Mouse (Mus musculus): ENCODE measurements around the gene Tnfsfm13.

The Tnfsfm13 gene

DNA sequence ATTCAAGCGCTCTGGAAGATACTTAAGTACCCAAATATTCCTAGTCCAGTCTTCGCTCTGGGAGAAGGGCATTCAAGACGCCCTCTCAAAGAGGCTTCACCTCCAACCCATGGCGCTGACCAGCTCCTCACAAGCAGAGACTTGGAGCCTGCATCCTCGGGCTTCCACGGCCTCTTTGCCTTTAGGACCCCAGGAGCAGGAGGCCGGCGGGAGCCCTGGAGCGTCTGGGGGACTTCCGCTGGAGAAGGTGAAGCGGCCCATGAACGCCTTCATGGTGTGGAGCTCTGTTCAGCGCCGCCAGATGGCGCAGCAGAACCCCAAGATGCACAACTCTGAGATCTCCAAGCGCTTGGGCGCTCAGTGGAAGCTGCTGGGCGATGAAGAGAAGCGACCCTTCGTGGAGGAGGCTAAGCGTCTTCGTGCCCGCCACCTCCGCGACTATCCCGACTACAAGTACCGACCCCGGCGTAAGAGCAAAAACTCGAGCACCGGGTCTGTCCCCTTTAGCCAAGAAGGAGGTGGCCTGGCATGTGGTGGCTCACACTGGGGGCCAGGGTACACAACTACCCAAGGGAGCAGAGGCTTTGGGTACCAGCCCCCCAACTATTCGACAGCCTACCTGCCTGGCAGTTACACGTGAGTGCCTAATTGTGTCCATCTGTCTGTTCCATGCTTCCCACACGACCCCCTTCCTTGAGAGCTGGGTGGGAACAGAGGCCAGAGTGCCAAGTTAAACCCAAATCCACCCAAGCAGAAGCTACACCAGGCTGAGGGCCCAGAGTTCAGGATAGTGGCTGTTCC, 40.4 kb downstream of the Tnfsfm13 start, which contains the start of gene Sox15:
Gene Sox15, plus strand, starts transcription at position 51 of the 801 bp plus-strand sequence.
- DNase-seq (ENCODE audit: inconsistent ontology term), result peak; percentile 60

DNA sequence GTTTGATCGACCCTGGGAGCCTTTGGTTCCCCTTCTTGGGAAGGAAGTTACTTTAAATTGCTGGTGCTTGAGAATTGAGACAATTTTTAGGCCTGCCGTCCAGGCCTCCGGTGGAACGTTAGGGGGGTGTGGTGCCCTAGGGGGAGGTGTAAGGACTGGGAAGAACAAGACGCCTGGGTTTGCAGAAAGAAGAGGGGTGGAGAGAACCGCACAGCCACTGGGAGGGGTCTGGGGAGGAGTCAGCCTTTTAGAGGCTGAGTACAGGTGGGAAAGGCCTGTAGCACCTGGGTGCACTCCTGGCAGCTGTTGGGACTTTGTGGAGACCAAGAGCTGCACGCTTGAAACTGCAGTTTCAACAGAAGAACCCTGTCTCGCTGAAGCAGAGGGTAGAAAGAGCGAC, 41.1 kb downstream of the Tnfsfm13 start:
- no peak for DNase-seq (ENCODE audit: inconsistent ontology term)

GRCm38 (mm10) chr11:69653399-69653798, 42.5 kb downstream of the Tnfsfm13 start:
- no peak for DNase-seq (ENCODE audit: inconsistent ontology term)

DNA sequence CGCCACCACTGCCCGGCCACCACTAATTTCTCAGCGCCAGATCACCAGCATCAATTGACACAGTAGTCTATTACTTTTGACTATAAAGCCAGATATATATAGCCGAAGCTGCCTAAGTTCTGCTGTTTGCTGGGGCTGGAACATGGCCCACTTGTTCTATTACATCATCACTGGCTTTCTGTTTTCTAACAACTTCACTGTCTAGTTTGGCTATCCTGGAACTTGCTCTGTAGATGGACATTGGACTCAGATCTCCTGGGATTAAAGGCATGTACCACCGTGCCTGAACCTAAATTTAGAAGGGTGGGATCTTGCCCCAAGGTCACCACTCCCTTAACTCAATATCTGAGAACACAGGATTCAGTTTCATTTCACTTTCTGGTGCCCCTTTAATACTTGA, 50.0 kb downstream of the Tnfsfm13 start:
- DNase-seq (ENCODE audit: inconsistent ontology term), result no peak

DNA sequence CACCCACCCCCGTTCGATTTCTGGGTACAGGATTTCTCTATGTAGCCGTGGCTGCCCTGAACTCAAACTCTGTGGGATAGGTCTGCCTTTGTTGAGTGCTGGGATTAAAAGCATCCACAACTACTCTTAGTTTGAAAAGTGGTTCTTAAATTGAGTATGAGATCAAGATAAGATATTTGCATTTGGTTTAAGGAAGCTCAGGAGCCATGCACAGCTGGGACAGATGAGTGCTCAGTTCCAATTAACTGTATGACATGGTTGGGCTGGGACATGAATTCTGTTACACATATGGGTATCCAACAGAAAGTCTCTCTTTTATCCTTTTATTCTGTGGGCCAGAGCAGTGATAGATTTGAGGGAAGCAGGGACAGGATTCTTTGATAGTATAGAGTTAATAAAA, 60.4 kb downstream of the Tnfsfm13 start:
- DNase-seq (ENCODE audit: inconsistent ontology term), result no peak

DNA sequence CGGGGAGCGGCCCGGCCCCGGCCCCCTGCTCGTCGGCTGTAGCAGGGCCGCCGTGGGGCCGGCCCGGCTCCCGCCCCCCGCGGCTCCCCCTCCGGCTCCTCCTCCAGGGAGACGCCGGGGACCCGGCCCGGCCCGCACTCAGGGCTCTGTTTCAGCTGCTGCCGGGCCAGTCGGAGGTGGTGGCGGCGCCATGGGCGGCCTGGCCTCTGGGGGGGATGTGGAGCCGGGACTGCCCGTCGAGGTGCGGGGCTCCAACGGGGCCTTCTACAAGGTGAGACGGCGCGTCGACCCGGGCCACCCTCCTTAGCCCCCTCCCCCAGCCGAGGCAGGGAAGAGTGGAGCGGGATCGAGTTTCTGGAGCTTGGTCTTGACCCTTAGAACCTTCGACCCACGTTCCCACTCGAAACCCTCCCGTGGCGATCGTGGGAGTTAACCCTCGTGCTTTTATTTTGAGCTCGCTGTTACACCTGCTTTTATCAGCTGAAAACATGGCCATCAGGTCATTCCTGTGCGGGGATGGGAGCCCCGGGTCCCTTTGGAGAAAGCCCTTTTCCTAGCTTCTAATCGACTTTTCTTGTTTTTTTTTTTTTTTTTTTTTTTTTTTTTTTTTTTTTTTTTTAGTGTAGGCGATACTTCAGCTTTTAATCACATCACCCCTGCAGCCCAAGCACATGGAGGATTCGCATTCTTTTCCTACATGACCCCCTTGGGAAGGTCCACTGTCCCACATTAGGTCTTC, 62.6 kb downstream of the Tnfsfm13 start:
- no peak for DNase-seq (ENCODE audit: inconsistent ontology term)

Data from Muller cell, postnatal 12 days (primary cell).